Mouse (Mus musculus): Measurements from ENCODE around the gene Nab2. TPM values are rescaled to one million over a fixed set of nuclear protein-coding genes. Genes with fewer than 3 reads are reported as not detected.

Gene Nab2
- 12.9 and 14.4 TPM in 2 replicates for total RNA-seq (2014; rRNA removed)
- 4.5 and 4.8 TPM in 2 replicates for polyA plus RNA-seq (2015; fragmentation: Nextera tagmentation; extraction: Ambion mirVana)

DNA sequence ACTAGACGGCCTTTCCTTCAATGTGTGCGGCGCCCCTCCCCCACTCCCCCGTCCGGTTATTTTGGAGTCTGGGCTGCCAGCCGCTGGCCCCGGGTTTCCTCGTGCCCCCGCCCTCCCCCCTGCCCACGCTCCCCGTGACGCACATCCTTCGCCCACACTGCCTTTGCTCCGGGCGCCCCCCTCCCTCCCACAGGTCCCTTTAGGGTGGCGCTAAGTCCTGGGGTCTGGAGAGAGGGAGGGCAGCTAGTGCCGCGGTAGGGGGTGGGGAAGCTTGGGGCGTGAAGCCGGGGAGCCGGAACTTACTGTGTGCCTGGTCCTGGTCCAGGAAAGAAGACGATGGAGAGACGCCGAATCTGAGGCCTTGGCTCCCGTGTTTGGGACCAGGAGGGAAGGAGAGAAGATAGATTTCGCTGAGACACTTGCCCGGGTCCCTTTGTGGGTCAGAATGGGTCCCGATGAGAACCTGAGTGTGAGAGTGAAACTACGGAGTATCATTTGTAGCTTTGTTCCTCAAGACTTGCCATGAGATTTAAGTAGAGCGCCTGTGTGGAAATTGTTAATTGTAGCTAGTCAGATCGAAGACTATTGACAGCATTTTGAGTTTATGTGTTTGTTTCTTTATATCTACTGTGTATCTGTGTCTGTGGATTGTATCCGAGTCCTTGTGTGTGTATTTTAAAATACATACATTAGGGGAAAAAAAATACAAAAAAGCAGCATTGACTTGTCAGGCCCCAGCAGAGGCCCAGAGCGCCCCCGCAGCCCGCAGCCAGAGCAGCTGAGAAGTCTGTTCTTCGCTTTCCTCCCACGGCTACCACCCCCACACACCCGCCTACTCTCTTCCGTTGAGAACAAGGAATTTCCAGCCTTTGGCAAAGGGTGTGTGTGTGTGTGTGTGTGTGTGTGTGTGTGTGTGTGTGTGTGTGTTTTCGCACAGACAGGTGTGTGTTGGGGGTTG lies at the start of gene Nab2:
Nab2 (minus strand) TSS at position 476 of the 958 bp plus-strand sequence.
- H3K4me2 ChIP-seq (ENCODE audit: low read depth), result peak within 1 kb of the TSS; percentile 88
- peak; percentile 75 for DNase-seq
- ATAC-seq, result peak; percentile 58; the same call in 1 of the 2 replicates
- H3K36me3 ChIP-seq (ENCODE audit: insufficient read depth), result no peaks in the 10 kb centered on the region
- H3K27ac ChIP-seq (ENCODE audit: low read depth, low read length), result peak within 1 kb of the TSS; percentile 84
- peaks cover 19% of the 10 kb centered on the region for H3K27me3 ChIP-seq (ENCODE audit: insufficient read depth, low read length)
- WGBS, result 3% methylated on average over 37 of the region's 40 CpGs
- H3K9ac ChIP-seq, result peak within 1 kb of the TSS; percentile 57
- no peaks in the 10 kb centered on the region for H3K9me3 ChIP-seq (ENCODE audit: low read length)
- H3K4me1 ChIP-seq (ENCODE audit: insufficient read depth), result peaks cover 20% of the 10 kb centered on the region
- H3K4me3 ChIP-seq (ENCODE audit: low read depth, low read length), result peak within 1 kb of the TSS; percentile 66
- TF ChIP-seq CTCF (IDR thresholded peaks at IDR 0.05; ENCODE audit: low read depth), result 0 out of 2 replicates have a peak, but pooled peaks have one; percentile 31

DNA sequence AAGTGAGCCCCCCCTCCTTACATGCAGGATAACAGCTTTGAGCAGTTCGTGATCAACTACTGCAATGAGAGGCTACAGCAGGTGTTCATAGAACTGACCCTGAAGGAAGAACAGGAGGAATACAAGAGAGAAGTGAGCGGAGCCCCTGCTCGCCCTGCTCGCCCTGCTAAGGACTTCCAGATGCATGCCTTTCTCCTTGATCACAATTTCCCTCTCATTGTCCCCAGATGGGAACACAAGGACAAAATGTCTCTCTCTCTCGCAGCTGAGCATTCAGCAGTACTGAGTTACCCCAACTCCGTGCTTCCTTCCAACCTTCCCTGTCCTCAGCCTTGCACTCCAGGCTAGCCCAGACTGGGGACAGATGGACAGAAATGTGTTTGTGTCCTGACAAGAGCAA lies 44.4 kb upstream of the Nab2 start:
- H3K4me1 ChIP-seq (ENCODE audit: insufficient read depth), result no peaks in the 10 kb centered on the region
- DNase-seq (no peak), ATAC-seq (peak; percentile 45; the same call in 1 of the 2 replicates)
- H3K9ac ChIP-seq, result no peak overlapping the region
- no peaks in the 10 kb centered on the region for H3K36me3 ChIP-seq (ENCODE audit: insufficient read depth)
- H3K27ac ChIP-seq (ENCODE audit: low read depth, low read length), result no peak overlapping the region
- no peaks in the 10 kb centered on the region for H3K9me3 ChIP-seq (ENCODE audit: low read length)
- WGBS, result 72% methylated on average over 6 of the region's 6 CpGs
- no peak for TF ChIP-seq CTCF (IDR thresholded peaks at IDR 0.05; ENCODE audit: low read depth)
- no peaks in the 10 kb centered on the region for H3K27me3 ChIP-seq (ENCODE audit: insufficient read depth, low read length)
- no peak overlapping the region for H3K4me3 ChIP-seq (ENCODE audit: low read depth, low read length)
- H3K4me2 ChIP-seq (ENCODE audit: low read depth), result no peak overlapping the region

DNA sequence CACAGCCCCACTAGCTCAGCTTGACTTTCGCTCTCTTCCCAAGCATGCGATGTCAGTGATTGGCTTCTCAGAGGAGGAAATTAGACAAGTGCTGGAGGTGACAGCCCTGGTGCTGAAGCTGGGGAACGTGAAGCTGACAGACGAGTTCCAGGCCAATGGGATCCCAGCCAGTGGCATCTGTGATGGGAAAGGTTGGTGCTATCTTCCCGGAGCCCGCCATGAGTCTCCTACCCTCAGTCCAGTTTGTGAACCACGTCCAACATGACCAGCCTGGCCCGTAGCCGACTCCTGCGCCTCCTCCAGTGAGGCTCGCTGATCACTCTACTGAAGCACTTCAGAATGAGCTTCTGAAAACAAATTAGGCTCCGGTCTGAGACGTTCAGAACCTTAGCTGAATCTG lies 42.0 kb upstream of the Nab2 start:
- Histone ChIP-seq H3K4me2 (ENCODE audit: low read depth) (no peak overlapping the region), H3K9ac (no peak overlapping the region), H3K27ac (ENCODE audit: low read depth, low read length) (no peak overlapping the region), H3K9me3 (ENCODE audit: low read length) (no peaks in the 10 kb centered on the region), H3K4me1 (ENCODE audit: insufficient read depth) (no peaks in the 10 kb centered on the region), H3K27me3 (ENCODE audit: insufficient read depth, low read length) (no peaks in the 10 kb centered on the region), H3K4me3 (ENCODE audit: low read depth, low read length) (no peak overlapping the region), H3K36me3 (ENCODE audit: insufficient read depth) (no peaks in the 10 kb centered on the region)
- 78% methylated on average over 13 of the region's 13 CpGs for WGBS
- ATAC-seq (no peak), DNase-seq (no peak)
- no peak for TF ChIP-seq CTCF (IDR thresholded peaks at IDR 0.05; ENCODE audit: low read depth)

DNA sequence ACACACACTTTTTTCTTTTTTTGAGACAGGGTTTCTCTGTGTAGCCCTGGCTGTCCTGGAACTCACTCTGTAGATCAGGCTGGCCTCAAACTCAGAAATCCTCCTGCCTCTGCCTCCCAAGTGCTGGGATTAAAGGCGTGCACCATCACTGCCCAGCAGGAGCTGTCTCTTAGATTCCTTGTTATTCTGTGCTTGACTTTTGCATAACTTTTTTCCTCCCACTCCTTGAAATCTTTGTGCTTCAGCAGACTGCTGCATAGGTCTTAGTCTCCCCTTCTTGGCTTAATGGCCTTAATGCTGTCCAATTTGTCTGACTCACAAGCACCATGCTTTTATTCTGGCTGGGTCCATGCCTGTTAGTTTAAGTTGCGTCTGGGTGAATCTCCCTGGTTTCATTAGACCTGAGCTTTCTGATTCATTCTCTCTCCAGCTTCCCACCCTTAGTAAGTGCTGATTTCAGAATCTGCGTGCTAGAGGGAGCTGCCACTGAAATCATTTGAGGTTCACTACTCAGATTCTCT lies 40.5 kb upstream of the Nab2 start:
- no peaks in the 10 kb centered on the region for H3K36me3 ChIP-seq (ENCODE audit: insufficient read depth)
- H3K9ac ChIP-seq, result no peak overlapping the region
- H3K27ac ChIP-seq (ENCODE audit: low read depth, low read length), result no peak overlapping the region
- no peak for TF ChIP-seq CTCF (IDR thresholded peaks at IDR 0.05; ENCODE audit: low read depth)
- no peak overlapping the region for H3K4me3 ChIP-seq (ENCODE audit: low read depth, low read length)
- H3K4me2 ChIP-seq (ENCODE audit: low read depth), result no peak overlapping the region
- WGBS, result 77% methylated on average over 3 of the region's 3 CpGs
- H3K4me1 ChIP-seq (ENCODE audit: insufficient read depth), result no peaks in the 10 kb centered on the region
- no peak for DNase-seq
- ATAC-seq, result no peak
- no peaks in the 10 kb centered on the region for H3K9me3 ChIP-seq (ENCODE audit: low read length)
- no peaks in the 10 kb centered on the region for H3K27me3 ChIP-seq (ENCODE audit: insufficient read depth, low read length)

DNA sequence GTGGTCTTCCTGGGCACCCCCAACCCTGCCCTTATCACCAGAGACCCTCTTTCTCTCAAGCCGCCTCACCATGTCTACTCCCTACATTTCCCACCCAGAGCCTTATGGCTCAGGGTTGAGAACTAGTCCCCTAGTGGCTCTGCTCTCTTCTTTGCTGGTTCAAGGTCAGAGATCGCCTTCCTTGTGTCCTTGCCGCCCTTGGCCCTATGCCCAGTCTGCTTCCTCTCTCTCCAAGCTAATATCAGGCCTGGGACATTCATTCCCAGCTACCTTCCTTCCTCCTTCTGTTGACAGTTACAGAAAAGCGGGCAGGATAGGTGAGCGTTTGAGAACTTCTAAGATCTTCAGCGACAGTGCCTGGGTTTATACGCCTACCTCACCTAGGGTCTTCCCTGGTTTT lies 39.4 kb upstream of the Nab2 start:
- no peak for TF ChIP-seq CTCF (IDR thresholded peaks at IDR 0.05; ENCODE audit: low read depth)
- WGBS, result 87% methylated on average over 7 of the region's 7 CpGs
- Histone ChIP-seq H3K9ac (no peak overlapping the region), H3K4me3 (ENCODE audit: low read depth, low read length) (no peak overlapping the region), H3K9me3 (ENCODE audit: low read length) (no peaks in the 10 kb centered on the region), H3K4me1 (ENCODE audit: insufficient read depth) (no peaks in the 10 kb centered on the region), H3K36me3 (ENCODE audit: insufficient read depth) (no peaks in the 10 kb centered on the region), H3K27ac (ENCODE audit: low read depth, low read length) (no peak overlapping the region), H3K4me2 (ENCODE audit: low read depth) (no peak overlapping the region), H3K27me3 (ENCODE audit: insufficient read depth, low read length) (no peaks in the 10 kb centered on the region)
- ATAC-seq (no peak), DNase-seq (no peak)

DNA sequence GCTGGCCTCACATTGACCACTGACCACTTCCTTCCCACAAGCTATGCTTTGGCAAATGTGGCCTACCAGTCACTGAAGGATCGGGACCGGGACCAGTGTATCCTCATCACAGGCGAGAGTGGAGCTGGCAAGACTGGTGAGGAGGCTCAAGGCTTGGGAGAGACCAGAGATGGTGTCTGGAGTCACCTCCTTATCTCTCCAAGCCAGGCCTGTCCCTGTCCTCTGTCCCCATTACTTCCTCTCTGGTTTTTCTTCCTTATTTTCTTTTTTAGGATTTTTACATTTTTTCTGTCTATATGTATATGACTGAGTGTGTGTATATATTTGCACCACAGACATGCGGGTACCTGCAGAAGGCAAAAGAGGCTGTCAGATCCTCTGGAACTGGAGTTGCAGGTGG lies 37.4 kb upstream of the Nab2 start:
- WGBS, result 94% methylated on average over 4 of the region's 4 CpGs
- Histone ChIP-seq H3K9me3 (ENCODE audit: low read length) (no peaks in the 10 kb centered on the region), H3K36me3 (ENCODE audit: insufficient read depth) (no peaks in the 10 kb centered on the region), H3K27me3 (ENCODE audit: insufficient read depth, low read length) (no peaks in the 10 kb centered on the region), H3K4me2 (ENCODE audit: low read depth) (no peak overlapping the region), H3K27ac (ENCODE audit: low read depth, low read length) (no peak overlapping the region), H3K4me1 (ENCODE audit: insufficient read depth) (no peaks in the 10 kb centered on the region), H3K4me3 (ENCODE audit: low read depth, low read length) (no peak overlapping the region), H3K9ac (no peak overlapping the region)
- DNase-seq (no peak), ATAC-seq (no peak)
- TF ChIP-seq CTCF (IDR thresholded peaks at IDR 0.05; ENCODE audit: low read depth), result no peak

DNA sequence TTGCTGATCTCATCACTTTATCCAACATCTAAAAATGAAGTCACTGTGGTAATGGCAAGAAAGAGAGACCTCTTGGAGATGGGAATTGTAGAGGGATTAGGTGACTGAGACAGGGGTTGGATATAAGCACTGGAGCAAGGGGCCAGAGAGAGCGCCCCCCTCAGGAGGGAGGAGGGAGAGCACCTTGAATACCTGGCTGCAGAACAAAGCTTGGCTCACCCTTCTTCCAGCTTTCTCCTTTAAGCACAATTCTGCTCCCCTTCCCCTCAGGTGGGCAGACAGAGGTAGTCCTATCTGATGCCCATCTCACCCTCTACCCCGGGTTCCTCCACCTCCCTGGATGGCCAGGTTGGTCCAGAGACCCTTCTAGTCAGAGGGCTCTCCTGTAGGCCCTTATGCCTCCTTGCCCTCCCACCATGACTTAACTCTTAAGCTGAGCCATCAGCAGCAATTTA lies 36.4 kb upstream of the Nab2 start, which contains the start of gene Myo1a:
Myo1a (plus strand) TSS at position 405 of the 455 bp plus-strand sequence.
- TF ChIP-seq CTCF (IDR thresholded peaks at IDR 0.05; ENCODE audit: low read depth), result no peak
- Histone ChIP-seq H3K27me3 (ENCODE audit: insufficient read depth, low read length) (no peaks in the 10 kb centered on the region), H3K36me3 (ENCODE audit: insufficient read depth) (no peaks in the 10 kb centered on the region), H3K4me1 (ENCODE audit: insufficient read depth) (no peaks in the 10 kb centered on the region), H3K4me3 (ENCODE audit: low read depth, low read length) (no peak within 1 kb of the TSS), H3K27ac (ENCODE audit: low read depth, low read length) (no peak within 1 kb of the TSS), H3K9me3 (ENCODE audit: low read length) (no peaks in the 10 kb centered on the region), H3K4me2 (ENCODE audit: low read depth) (no peak within 1 kb of the TSS), H3K9ac (no peak within 1 kb of the TSS)
- ATAC-seq (no peak), DNase-seq (no peak)
- WGBS, result 80% methylated on average over 2 of the region's 2 CpGs
